Mouse (Mus musculus): ENCODE measurements around the gene Stat5b. TPM values are rescaled to one million over a fixed set of nuclear protein-coding genes. Genes with fewer than 3 reads are reported as not detected.
A peak's percentile ranks its signal among the peaks of the same experiment; 100 is the strongest.

Stat5b gene
- total and polyA plus RNA-seq, 2 experiments from 2014 or later = 23.3 to 48.2 TPM

- Histone ChIP-seq H3K36me3 (replicated peaks; ENCODE audit: control insufficient read depth, insufficient read depth, low read length) (no peaks in the 10 kb centered on the region), H3K4me1 (ENCODE audit: control insufficient read depth, insufficient read depth) (peaks cover 16% of the 10 kb centered on the region; the same call in 1 of the 2 replicates), H3K9ac (replicated peaks; ENCODE audit: low read depth, low read length) (no peak overlapping the region), H3K4me2 (ENCODE audit: low read depth, low read length) (peak overlapping the region; percentile 92; the same call in 1 of the 2 replicates), H3K27ac (ENCODE audit: low read depth) (no peak overlapping the region), H3K9me3 (replicated peaks; ENCODE audit: control insufficient read depth, low read length) (no peaks in the 10 kb centered on the region), H3K4me3 (ENCODE audit: low read depth, low read length) (no peak overlapping the region), H3K27me3 (ENCODE audit: control insufficient read depth, insufficient read depth, low read length) (no peaks in the 10 kb centered on the region)
- 88% methylated on average over 4 of the region's 4 CpGs for WGBS
- ATAC-seq (ENCODE audit: insufficient read depth, low read depth) (no peak), DNase-seq (ENCODE audit: low spot score) (no peak)
- TF ChIP-seq EP300 (IDR thresholded peaks at IDR 0.05; ENCODE audit: low read depth) (no peak), CTCF (IDR thresholded peaks at IDR 0.05; ENCODE audit: low read depth) (no peak)
These were observed 3.0 kb downstream of the Stat5b start for GRCm38 (mm10) chr11:100847572-100847971.

- H3K9me3 ChIP-seq (replicated peaks; ENCODE audit: control insufficient read depth, low read length) = no peaks in the 10 kb centered on the region
- peaks cover 16% of the 10 kb centered on the region for H3K4me1 ChIP-seq (ENCODE audit: control insufficient read depth, insufficient read depth)
- no peaks in the 10 kb centered on the region for H3K36me3 ChIP-seq (replicated peaks; ENCODE audit: control insufficient read depth, insufficient read depth, low read length)
- no peak for DNase-seq (ENCODE audit: low spot score)
- peak overlapping the region; percentile 53; the same call in 1 of the 2 replicates for H3K27ac ChIP-seq (ENCODE audit: low read depth)
- no peak overlapping the region for H3K4me3 ChIP-seq (ENCODE audit: low read depth, low read length)
- TF ChIP-seq EP300 (IDR thresholded peaks at IDR 0.05; ENCODE audit: low read depth) (no peak), CTCF (IDR thresholded peaks at IDR 0.05; ENCODE audit: low read depth) (no peak)
- no peak overlapping the region for H3K9ac ChIP-seq (replicated peaks; ENCODE audit: low read depth, low read length)
- WGBS = 77% methylated on average over 6 of the region's 6 CpGs
- no peak overlapping the region for H3K4me2 ChIP-seq (ENCODE audit: low read depth, low read length)
- no peaks in the 10 kb centered on the region for H3K27me3 ChIP-seq (ENCODE audit: control insufficient read depth, insufficient read depth, low read length)
- ATAC-seq (ENCODE audit: insufficient read depth, low read depth) = no peak
These were observed 4.7 kb downstream of the Stat5b start for GRCm38 (mm10) chr11:100845793-100846192.

GRCm38 (mm10) chr11:100844121-100844520, 6.4 kb downstream of the Stat5b start:
- Histone ChIP-seq H3K4me1 (ENCODE audit: control insufficient read depth, insufficient read depth) (peaks cover 18% of the 10 kb centered on the region), H3K4me2 (ENCODE audit: low read depth, low read length) (no peak overlapping the region), H3K27me3 (ENCODE audit: control insufficient read depth, insufficient read depth, low read length) (no peaks in the 10 kb centered on the region), H3K27ac (ENCODE audit: low read depth) (no peak overlapping the region), H3K9me3 (replicated peaks; ENCODE audit: control insufficient read depth, low read length) (no peaks in the 10 kb centered on the region), H3K36me3 (replicated peaks; ENCODE audit: control insufficient read depth, insufficient read depth, low read length) (no peaks in the 10 kb centered on the region), H3K4me3 (ENCODE audit: low read depth, low read length) (no peak overlapping the region), H3K9ac (replicated peaks; ENCODE audit: low read depth, low read length) (no peak overlapping the region)
- TF ChIP-seq EP300 (IDR thresholded peaks at IDR 0.05; ENCODE audit: low read depth) (no peak), CTCF (IDR thresholded peaks at IDR 0.05; ENCODE audit: low read depth) (no peak)
- no peak for ATAC-seq (ENCODE audit: insufficient read depth, low read depth)
- 83% methylated on average over 4 of the region's 4 CpGs for WGBS
- no peak for DNase-seq (ENCODE audit: low spot score)

DNA sequence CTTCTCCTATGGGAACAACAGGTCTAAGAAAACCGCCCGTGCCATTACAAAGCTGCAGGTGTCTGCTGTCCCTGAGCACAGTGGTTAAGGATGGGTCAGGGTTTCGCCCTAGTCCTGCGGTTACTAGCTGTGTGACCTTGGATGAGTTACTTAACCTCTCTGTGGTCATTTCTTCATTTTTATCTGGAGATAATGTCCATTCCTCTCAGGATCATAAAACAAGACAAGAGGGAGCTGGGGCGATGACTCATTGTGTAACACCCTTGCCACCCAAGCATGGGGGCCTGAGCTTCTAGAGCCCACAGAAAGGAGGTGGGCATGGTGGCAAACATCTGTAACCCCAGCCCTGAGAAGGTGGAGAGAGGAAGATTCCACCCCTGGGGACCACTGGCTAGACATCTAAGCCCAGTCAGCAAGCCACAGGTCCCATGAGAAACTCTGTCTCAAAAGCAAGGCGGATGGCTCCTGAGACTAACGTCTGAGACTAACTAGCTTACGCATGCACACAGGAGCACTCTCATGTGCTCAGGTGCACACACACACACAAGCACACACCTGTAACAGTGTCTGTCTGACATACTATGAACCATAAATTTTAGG, 7.4 kb downstream of the Stat5b start:
- H3K9ac ChIP-seq (replicated peaks; ENCODE audit: low read depth, low read length) = no peak overlapping the region
- TF ChIP-seq CTCF (IDR thresholded peaks at IDR 0.05; ENCODE audit: low read depth) (no peak), EP300 (IDR thresholded peaks at IDR 0.05; ENCODE audit: low read depth) (no peak)
- no peak overlapping the region for H3K4me3 ChIP-seq (ENCODE audit: low read depth, low read length)
- no peak overlapping the region for H3K4me2 ChIP-seq (ENCODE audit: low read depth, low read length)
- peaks cover 11% of the 10 kb centered on the region; the same call in 1 of the 2 replicates for H3K4me1 ChIP-seq (ENCODE audit: control insufficient read depth, insufficient read depth)
- ATAC-seq (ENCODE audit: insufficient read depth, low read depth) (no peak), DNase-seq (ENCODE audit: low spot score) (no peak)
- H3K36me3 ChIP-seq (replicated peaks; ENCODE audit: control insufficient read depth, insufficient read depth, low read length) = no peaks in the 10 kb centered on the region
- no peaks in the 10 kb centered on the region for H3K27me3 ChIP-seq (ENCODE audit: control insufficient read depth, insufficient read depth, low read length)
- no peak overlapping the region for H3K27ac ChIP-seq (ENCODE audit: low read depth)
- 93% methylated on average over 8 of the region's 8 CpGs for WGBS
- no peaks in the 10 kb centered on the region for H3K9me3 ChIP-seq (replicated peaks; ENCODE audit: control insufficient read depth, low read length)

GRCm38 (mm10) chr11:100842025-100842424, 8.5 kb downstream of the Stat5b start:
- WGBS = 89% methylated on average over 7 of the region's 7 CpGs
- no peak for DNase-seq (ENCODE audit: low spot score)
- no peaks in the 10 kb centered on the region for H3K36me3 ChIP-seq (replicated peaks; ENCODE audit: control insufficient read depth, insufficient read depth, low read length)
- no peak for TF ChIP-seq EP300 (IDR thresholded peaks at IDR 0.05; ENCODE audit: low read depth)
- TF ChIP-seq CTCF (IDR thresholded peaks at IDR 0.05; ENCODE audit: low read depth) = no peak
- no peaks in the 10 kb centered on the region for H3K27me3 ChIP-seq (ENCODE audit: control insufficient read depth, insufficient read depth, low read length)
- H3K9ac ChIP-seq (replicated peaks; ENCODE audit: low read depth, low read length) = no peak overlapping the region
- no peak for ATAC-seq (ENCODE audit: insufficient read depth, low read depth)
- no peaks in the 10 kb centered on the region for H3K9me3 ChIP-seq (replicated peaks; ENCODE audit: control insufficient read depth, low read length)
- H3K27ac ChIP-seq (ENCODE audit: low read depth) = no peak overlapping the region
- H3K4me2 ChIP-seq (ENCODE audit: low read depth, low read length) = no peak overlapping the region
- no peak overlapping the region for H3K4me3 ChIP-seq (ENCODE audit: low read depth, low read length)
- peaks cover 11% of the 10 kb centered on the region; the same call in 1 of the 2 replicates for H3K4me1 ChIP-seq (ENCODE audit: control insufficient read depth, insufficient read depth)

- 36% methylated on average over 12 of the region's 12 CpGs for WGBS
- Histone ChIP-seq H3K36me3 (replicated peaks; ENCODE audit: control insufficient read depth, insufficient read depth, low read length) (no peaks in the 10 kb centered on the region), H3K9ac (replicated peaks; ENCODE audit: low read depth, low read length) (no peak overlapping the region), H3K4me2 (ENCODE audit: low read depth, low read length) (peak overlapping the region; percentile 24; the same call in 1 of the 2 replicates), H3K4me1 (ENCODE audit: control insufficient read depth, insufficient read depth) (peaks cover 11% of the 10 kb centered on the region; the same call in 1 of the 2 replicates), H3K27me3 (ENCODE audit: control insufficient read depth, insufficient read depth, low read length) (no peaks in the 10 kb centered on the region), H3K27ac (ENCODE audit: low read depth) (peak overlapping the region; percentile 16), H3K9me3 (replicated peaks; ENCODE audit: control insufficient read depth, low read length) (no peaks in the 10 kb centered on the region), H3K4me3 (ENCODE audit: low read depth, low read length) (no peak overlapping the region)
- no peak for ATAC-seq (ENCODE audit: insufficient read depth, low read depth)
- TF ChIP-seq CTCF (IDR thresholded peaks at IDR 0.05; ENCODE audit: low read depth) (no peak), EP300 (IDR thresholded peaks at IDR 0.05; ENCODE audit: low read depth) (no peak)
- DNase-seq (ENCODE audit: low spot score) = no peak
These were observed 9.7 kb downstream of the Stat5b start for GRCm38 (mm10) chr11:100840866-100841265.
